ENCODE assay signal across 16 mouse cellular contexts in the genomic region with DNA sequence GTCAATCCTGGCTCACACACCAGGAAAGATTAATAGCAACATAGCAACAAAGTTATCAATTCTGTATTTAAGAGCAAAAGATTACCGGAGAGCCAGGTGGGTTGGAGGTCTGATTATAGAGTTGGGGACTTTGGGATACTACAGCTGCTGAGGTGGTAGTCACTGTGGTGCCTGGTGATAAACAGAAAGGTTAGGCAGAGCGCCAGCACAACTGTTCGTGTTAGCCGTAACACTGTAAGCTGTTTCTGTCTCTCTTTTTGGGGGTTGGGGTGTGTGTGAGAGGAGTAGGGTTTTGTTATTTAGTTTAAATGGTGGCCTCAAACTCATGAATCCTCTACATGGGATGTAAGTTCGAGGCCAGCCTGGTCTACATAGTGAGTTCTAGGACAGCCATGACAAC.
"Had no signal": no experiment of that assay in that cellular context is flagged by ENCODE, and none has a peak within 500 bp of the region (broad histone marks: within the 10 kb centered on the region; RNA-seq: fewer than 3 reads in every experiment).

No protein-coding gene starts in this region.

- H3K27me3 ChIP-seq: neural tube, embryonic 12.5 days; neural tube, embryonic 13.5 days; neural tube, embryonic 15.5 days; stomach, embryonic 15.5 days had no signal

- H3K9me3 ChIP-seq: neural tube, embryonic 12.5 days; neural tube, embryonic 13.5 days; neural tube, embryonic 15.5 days; stomach, embryonic 15.5 days had no signal

- H3K4me3 ChIP-seq: neural tube, embryonic 12.5 days; neural tube, embryonic 13.5 days; neural tube, embryonic 15.5 days; stomach, embryonic 15.5 days had no signal

- H3K27ac ChIP-seq: neural tube, embryonic 12.5 days; neural tube, embryonic 13.5 days; neural tube, embryonic 15.5 days; stomach, embryonic 15.5 days; stomach, postnatal 0 days had no signal

- DNase-seq: right cerebral cortex, adult 18-20 months; right cerebral cortex, postnatal 14 days; right cerebral cortex, postnatal 25 days; right cerebral cortex, postnatal 4 days; spleen, adult 18-20 months; thymus, adult 18-20 months; thymus, adult 2 months; thymus, postnatal 14 days; thymus, postnatal 25 days; thymus, postnatal 36 days; thymus, postnatal 4 days had no signal

- H3K4me1 ChIP-seq: neural tube, embryonic 12.5 days; neural tube, embryonic 13.5 days; neural tube, embryonic 15.5 days; stomach, embryonic 15.5 days had no signal

- H3K9ac ChIP-seq: neural tube, embryonic 12.5 days; neural tube, embryonic 13.5 days; neural tube, embryonic 15.5 days; stomach, embryonic 15.5 days had no signal

- H3K4me2 ChIP-seq: neural tube, embryonic 12.5 days; neural tube, embryonic 13.5 days; neural tube, embryonic 15.5 days; stomach, embryonic 15.5 days had no signal
